Mouse (Mus musculus) myocyte (in vitro differentiated cells): ENCODE data around the gene Grb7.

ENCODE experiments used
- CEBPB ChIP-seq: IDR thresholded peaks from 2 replicates; pipeline ENCODE4 v1.6.1; 2011; ENCODE audit warnings: mild to moderate bottlenecking, moderate library complexity; ENCODE audit not compliant: poor library complexity, insufficient read depth, severe bottlenecking
- MYOD1 ChIP-seq, 3 experiments: IDR thresholded peaks; one replicate each; pipeline ENCODE4 v1.6.1; 2011; ENCODE audit warnings: control low read depth in 2 of 3, low read depth in 2 of 3, mild to moderate bottlenecking in 2 of 3, moderate library complexity in 1 of 3; ENCODE audit not compliant: insufficient read length in 2 of 3, control insufficient read depth in 1 of 3
- MYOG ChIP-seq, 3 experiments: IDR thresholded peaks; one replicate each; pipeline ENCODE4 v1.6.1; 2011; ENCODE audit warnings: control low read depth in 2 of 3, low read depth in 2 of 3, mild to moderate bottlenecking in 2 of 3; ENCODE audit not compliant: insufficient read length in 2 of 3, control insufficient read depth in 1 of 3, insufficient read depth in 1 of 3
- POLR2A ChIP-seq: IDR thresholded peaks from one replicate; pipeline ENCODE4 v1.6.1; 2011; ENCODE audit warnings: low read depth, mild to moderate bottlenecking, control low read depth, moderate library complexity; ENCODE audit not compliant: insufficient read length
- TCF12 ChIP-seq: IDR thresholded peaks from one replicate; pipeline ENCODE4 v1.6.1; 2011; ENCODE audit warnings: mild to moderate bottlenecking, control low read depth; ENCODE audit not compliant: poor library complexity, insufficient read depth, severe bottlenecking
- TCF3 ChIP-seq: IDR thresholded peaks from one replicate; pipeline ENCODE4 v1.6.1; 2011; ENCODE audit warnings: low read depth, control low read depth; ENCODE audit not compliant: insufficient read length

DNA sequence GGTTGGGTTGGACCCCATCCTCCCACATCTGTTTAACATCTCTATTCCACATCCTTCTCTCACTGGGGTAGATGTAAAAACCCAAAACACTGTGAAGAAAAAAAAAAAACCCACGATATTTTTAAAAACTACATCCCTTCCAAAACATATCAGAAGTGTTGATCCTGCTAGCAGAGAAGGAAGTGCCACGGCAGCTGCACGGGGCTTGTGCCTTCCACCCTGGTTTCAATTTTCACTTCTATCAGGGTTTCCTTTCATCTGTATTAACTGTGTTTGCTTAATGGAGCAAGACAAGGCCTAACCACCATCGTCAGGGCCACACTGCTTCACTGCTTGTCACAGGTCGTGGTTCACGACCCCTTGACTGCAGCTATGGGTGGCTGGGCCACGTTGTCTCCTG is 46.8 kb downstream of the Grb7 start:
- TF ChIP-seq TCF3: no peak
- no peak for TF ChIP-seq POLR2A
- TF ChIP-seq MYOG (IDR thresholded peaks at IDR 0.05; ENCODE audit: control insufficient read depth in 1 of 3, insufficient read depth in 1 of 3, insufficient read length in 2 of 3, low read depth in 2 of 3): no peak
- TF ChIP-seq CEBPB: no peak
- TF ChIP-seq MYOD1 (IDR thresholded peaks at IDR 0.05; ENCODE audit: control insufficient read depth in 1 of 3, insufficient read length in 2 of 3, low read depth in 2 of 3): no peak
- TF ChIP-seq TCF12: no peak
